Mouse (Mus musculus) 416B (cell line): ENCODE data around the gene Syndig1l.

Source experiments
- DNase-seq: peaks from one replicate; pipeline ENCODE4 v3.0.0; 2011; ENCODE audit warnings: low read depth

Gene Syndig1l

GRCm38 (mm10) chr12:84698319-84699081 is at the start of gene Syndig1l:
Gene Syndig1l (minus strand): TSS chr12:84698831.
- no peak for DNase-seq

DNA sequence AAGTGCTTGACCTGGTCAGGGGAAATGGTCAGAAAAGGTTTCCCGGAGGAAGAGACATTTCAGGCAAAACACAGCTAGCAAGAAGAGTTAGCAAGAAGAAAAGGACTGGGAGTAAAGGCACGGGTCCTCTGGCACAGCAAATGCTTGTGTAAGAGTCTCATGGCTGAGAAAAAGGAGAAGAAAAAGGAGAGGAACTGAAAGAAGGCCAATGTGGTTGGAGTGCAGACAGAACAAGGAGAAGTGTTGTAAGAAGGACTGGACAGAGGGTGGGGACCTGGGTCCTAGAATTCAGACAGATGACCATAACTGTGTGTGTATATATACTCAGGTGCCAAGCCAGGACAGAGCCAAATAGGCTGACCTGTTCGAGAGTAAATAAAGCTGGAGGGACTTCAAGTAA is 49.5 kb upstream of the Syndig1l start:
- DNase-seq = peak; percentile 32

- no peak for DNase-seq
These were observed 47.1 kb upstream of the Syndig1l start for GRCm38 (mm10) chr12:84745700-84746099.

DNA sequence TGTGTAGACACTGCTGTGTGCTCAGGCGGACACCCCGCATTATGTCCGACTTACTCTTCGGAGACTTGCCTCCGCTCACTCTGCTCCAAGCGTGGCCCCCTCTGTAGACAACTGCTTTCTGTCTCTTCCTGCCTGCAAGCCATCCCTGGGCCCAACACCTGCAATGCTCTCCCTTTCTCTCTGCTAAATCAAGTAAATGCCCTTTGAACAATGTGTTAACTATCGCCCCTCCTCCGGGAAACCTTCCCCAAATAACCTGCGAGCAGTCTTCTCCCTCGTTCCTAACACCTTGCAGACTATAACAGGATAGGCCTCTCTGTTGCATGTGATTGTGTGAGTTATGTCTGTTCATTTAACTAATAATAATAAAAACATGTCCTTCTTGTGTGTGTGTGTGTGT is 44.9 kb upstream of the Syndig1l start:
- DNase-seq = no peak

DNA sequence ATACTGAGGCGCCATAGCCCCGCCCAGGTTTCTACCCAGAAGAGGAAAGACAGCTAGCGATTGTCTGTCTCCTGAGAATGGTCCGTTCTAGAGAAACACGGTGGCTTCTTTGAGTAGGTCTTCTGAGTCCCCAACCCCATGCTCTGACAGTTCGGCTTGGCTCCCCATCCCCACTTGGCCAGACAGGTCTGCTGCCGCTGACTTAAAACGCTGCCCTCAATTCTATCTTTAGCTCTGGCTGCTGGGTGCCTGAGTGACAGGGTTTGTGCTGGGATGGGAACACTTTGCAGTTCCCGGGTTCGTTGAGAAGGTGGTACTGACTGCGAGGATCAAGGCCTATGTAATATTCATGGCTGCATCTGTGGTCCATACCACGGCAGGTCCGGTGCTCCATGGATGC is 34.7 kb upstream of the Syndig1l start:
- DNase-seq = no peak

DNA sequence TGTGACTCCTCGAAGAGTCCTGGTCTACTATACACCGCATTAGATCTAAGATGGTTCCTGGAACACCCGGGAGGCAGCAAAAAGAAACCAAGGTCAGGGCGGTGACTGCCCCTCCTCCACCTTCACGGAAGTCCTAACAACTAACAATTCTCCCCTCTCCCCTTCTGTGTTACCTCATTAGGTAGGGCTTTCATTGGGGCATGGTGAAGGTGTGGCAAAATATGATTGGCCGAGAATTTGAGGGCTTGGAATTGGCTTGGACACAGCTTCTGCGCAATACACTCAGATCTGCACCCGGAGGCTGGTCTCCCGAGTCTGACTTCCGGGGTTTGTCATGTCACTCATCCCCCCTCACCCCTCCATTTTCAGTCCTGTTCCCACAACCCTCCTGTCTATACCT is 29.8 kb upstream of the Syndig1l start:
- DNase-seq = no peak

DNA sequence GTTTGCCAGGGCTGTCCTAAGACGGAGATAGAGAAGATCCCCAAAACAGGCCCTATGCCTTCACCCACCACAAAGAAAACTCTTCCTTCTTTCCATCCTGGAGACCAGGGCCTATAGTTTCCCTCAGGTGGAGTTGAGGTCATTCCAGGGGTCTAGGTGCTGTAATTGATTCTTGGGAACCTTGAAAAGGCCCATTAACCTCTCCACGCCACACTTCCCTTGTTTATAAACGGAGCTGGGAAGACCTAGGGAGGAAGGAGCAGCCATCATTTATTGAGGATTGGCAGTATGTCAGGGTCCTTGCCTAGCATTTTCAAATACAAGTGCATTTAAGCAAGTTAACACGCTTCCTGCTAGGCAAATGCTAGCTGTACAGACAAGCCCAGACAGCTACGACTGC is 28.8 kb upstream of the Syndig1l start:
- no peak for DNase-seq

- no peak for DNase-seq
These were observed 28.4 kb upstream of the Syndig1l start for GRCm38 (mm10) chr12:84726986-84727385.

DNA sequence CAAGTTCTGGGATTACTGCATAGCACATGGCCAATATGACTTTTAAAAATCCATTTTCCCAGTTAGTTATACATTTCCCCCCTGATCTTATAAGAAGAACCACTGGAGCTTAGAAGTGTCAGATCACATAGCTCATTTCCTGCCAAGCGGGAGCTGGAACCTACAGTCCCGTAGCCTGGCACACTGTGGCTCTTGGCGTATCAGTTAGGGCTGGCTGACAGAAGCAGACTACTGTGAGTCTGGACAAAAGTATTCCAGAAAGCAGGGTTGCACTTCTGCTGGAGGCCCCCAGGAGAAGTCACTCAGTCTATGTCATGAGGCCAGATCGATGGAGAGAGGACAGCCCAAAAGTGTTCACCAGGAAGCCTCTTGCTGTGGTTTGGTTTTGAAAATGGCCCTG is 27.8 kb upstream of the Syndig1l start:
- peak; percentile 48 for DNase-seq

DNA sequence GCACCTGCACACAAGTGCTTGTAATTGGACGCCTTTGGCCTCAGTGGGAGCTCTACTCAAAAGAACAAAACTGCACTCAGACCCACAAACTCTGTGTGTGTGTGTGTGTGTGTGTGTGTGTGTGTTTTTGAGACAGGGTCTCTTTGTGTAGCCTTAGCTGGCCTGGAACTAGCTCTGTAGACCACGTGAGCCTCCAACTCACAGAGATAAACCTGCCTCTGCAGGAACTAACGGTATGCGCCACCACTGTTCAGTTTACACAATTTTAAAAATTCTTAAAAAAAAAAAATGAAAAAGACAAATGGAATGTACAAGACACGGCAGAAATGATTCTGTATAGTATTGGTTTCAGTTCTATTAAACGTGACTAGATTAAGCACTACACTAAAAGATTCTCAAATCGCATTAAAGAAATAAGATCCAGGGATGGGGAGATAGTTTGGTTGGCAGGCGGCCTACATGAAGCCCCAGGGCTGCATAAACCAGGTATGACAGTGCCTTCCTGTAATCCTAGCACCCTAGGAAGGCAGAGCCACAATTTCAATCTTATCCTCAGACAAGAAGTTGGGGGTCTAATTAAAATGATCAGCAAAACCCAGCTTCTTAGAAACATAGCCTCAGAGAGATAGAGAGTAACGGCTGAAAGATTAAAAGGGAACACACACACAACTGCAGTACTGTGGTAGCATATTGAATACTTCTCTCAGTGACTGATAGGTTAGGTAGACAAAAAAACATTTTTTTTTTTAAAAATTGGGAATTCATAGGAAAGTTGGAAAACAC is 20.0 kb upstream of the Syndig1l start:
- DNase-seq = no peak

DNA sequence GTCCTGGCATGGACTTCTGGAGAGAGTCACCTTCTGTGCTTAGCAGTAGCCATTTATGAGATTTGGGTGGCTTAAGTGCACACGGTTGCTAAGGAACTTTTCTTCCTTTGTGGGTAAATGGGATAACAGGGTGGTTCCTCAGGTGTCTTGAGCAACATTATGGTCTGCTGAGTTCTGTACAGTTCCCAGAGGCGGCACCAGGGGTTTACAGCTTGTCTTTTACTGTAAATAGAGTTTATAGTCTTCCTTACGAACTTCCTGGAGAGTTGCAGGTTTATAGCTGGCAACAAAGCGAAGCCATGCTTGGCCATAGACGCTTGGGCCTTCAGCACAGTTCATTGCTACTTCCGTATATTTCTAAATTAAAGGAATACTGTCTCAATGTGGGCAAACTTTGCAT is 15.9 kb upstream of the Syndig1l start:
- no peak for DNase-seq

DNA sequence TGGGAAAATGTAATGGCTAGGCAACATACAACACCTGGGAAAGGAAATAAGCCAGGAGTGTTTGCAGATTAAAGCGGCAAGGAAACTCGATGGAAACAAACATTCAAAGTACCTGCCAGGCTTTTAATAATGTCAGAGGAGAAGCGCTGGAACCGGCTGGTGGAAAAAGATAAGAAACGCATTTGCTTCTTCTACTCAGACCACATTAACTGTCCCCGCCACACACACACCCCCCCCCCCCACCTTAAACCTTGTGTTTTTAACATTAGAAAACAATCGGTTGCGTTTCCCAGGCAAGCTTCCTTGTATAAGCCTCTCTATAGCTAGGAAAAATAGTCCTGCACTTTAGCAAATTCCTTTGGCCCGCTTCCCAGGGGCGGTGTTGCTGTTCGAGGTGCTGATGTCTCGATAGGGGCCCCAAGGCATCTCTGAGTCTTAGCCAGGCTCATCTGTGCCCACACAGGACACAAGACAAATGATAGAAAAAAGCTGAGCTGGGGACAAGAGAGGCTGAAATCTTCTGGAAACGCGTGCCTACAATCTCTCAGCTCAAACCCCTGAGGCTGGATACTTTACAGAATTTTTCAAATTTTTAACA is 11.3 kb upstream of the Syndig1l start:
- DNase-seq = peak; percentile 7

DNA sequence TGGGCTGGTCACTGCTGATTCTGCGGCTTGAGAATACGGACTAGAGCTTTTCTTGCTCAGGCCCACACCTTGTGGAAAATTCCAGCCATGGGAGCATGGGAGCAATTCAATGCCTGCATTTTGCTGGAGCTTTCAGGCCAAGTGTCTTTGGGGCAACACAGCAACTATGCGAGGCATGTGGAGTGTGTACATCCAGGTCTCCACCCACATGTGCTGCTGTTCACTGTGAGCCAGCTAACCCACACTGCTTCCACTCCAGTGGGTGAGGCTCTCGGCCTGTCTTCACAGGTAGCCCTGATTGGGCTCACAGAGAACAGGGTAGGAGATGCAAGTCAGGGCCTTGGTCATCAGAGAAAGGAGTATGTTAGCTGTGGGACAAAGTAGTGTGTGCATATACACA is 9.2 kb upstream of the Syndig1l start:
- no peak for DNase-seq

- no peak for DNase-seq
These were observed 8.3 kb upstream of the Syndig1l start for GRCm38 (mm10) chr12:84706886-84707285.

- DNase-seq = no peak
These were observed 4.0 kb upstream of the Syndig1l start for GRCm38 (mm10) chr12:84702586-84702985.

GRCm38 (mm10) chr12:84692141-84692540 is 6.5 kb downstream of the Syndig1l start:
- no peak for DNase-seq

- DNase-seq = no peak
These were observed 7.3 kb downstream of the Syndig1l start for GRCm38 (mm10) chr12:84691347-84691746.

GRCm38 (mm10) chr12:84689051-84689450 is 9.6 kb downstream of the Syndig1l start:
- no peak for DNase-seq

DNA sequence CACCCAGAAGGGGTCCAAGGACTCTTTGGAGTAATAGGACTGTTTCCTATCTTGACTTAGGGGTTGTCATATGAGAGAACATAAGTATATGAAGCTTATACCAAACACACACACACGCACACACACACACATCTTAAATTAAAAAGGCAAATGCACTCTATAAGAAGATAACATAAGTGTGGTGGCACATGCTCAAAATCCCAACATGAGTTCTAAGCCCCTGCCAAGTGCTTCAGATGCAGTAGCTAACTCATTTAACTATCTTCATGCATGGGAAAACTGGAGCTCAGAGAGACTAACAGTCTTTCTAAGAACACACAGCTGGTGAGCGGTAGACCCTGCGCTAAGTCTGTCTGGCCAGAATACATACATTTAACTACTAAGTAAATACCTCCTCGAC is 11.1 kb downstream of the Syndig1l start:
- no peak for DNase-seq

DNA sequence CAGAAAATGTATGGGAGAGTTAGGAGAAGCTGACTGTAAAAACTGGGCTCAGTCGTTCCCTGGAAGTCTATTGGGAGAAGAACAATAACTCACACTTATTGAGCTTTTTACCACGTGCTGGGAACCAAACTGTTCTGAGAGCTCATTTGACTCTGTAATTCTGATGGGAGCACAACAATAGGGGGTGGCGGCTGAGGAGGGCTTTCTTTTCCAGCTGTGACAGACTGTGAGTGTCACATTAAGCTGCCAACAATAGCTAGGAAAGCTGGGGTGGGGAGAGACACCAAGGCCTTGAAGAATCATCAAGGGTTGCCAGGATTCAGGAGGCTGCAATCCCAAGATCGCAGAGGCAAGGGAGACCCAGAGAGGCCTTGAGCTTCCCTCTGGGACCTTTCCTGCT is 12.5 kb downstream of the Syndig1l start:
- DNase-seq = no peak

- DNase-seq = no peak
These were observed 14.1 kb downstream of the Syndig1l start for GRCm38 (mm10) chr12:84684569-84684968.

GRCm38 (mm10) chr12:84676011-84676410 is 22.6 kb downstream of the Syndig1l start:
- no peak for DNase-seq
